Mouse (Mus musculus) forebrain, embryonic 13.5 days (tissue): Measurements from ENCODE around the gene Zfp385c. TPM values are rescaled to one million over a fixed set of nuclear protein-coding genes. Genes with fewer than 3 reads are reported as not detected.
"Not testable (repeated sequence)": the region's sequence is repeated elsewhere in the genome, so short reads cannot be mapped to it uniquely, and the experiment has no call there.

Experiments
- ATAC-seq: fragments of 200-750 bp; cut with Nextera tagmentation; 2 replicates; pipeline ENCODE4 v1.8.0; 2017
- H3K27ac ChIP-seq: fragments of 300-500 bp; sonication (generic); 2 replicates; pipeline ENCODE4 v1.5.1; 2015; ENCODE audit warnings: inconsistent platforms, mild to moderate bottlenecking, moderate library complexity
- H3K27me3 ChIP-seq: fragments of 300-500 bp; sonication (generic); 2 replicates; pipeline ENCODE4 v1.6.1; 2015; ENCODE audit warnings: mild to moderate bottlenecking, inconsistent platforms
- H3K36me3 ChIP-seq: fragments of 300-500 bp; sonication (generic); 2 replicates; pipeline ENCODE4 v1.6.1; 2015; ENCODE audit warnings: mild to moderate bottlenecking, inconsistent platforms; ENCODE audit not compliant: poor library complexity, severe bottlenecking
- H3K4me1 ChIP-seq: fragments of 300-500 bp; sonication (generic); 2 replicates; pipeline ENCODE4 v1.6.1; 2015; ENCODE audit warnings: inconsistent platforms
- H3K4me2 ChIP-seq: fragments of 300-500 bp; sonication (generic); 2 replicates; pipeline ENCODE4 v1.6.1; 2015; ENCODE audit warnings: inconsistent platforms, mild to moderate bottlenecking, moderate library complexity
- H3K4me3 ChIP-seq: fragments of 300-500 bp; sonication (generic); 2 replicates; pipeline ENCODE4 v1.5.1; 2015; ENCODE audit warnings: mild to moderate bottlenecking, inconsistent platforms
- H3K9ac ChIP-seq: fragments of 300-500 bp; sonication (generic); 2 replicates; pipeline ENCODE4 v1.6.1; 2015; ENCODE audit warnings: mild to moderate bottlenecking, inconsistent platforms
- H3K9me3 ChIP-seq: fragments of 300-500 bp; sonication (generic); replicated peaks from 2 replicates; pipeline ENCODE4 v1.6.1; 2016; ENCODE audit warnings: inconsistent platforms
- WGBS: fragments of 180-500 bp; shearing (Covaris S2); methylation state at CpG from one replicate; pipeline ENCODE4 v1.1.7; 2015; 5-methylcytosine and 5-hydroxymethylcytosine counted together
- polyA plus RNA-seq: library from polyadenylated mRNA; unstranded; fragments of >200 nt; fragmentation: Nextera tagmentation; extraction: Ambion mirVana; gene quantifications from 2 replicates; pipeline ENCODE4 v1.2.1, GENCODE M21; 2015

The Zfp385c gene
- polyA plus RNA-seq, 1 experiment from 2014 or later = 0.48 TPM

DNA sequence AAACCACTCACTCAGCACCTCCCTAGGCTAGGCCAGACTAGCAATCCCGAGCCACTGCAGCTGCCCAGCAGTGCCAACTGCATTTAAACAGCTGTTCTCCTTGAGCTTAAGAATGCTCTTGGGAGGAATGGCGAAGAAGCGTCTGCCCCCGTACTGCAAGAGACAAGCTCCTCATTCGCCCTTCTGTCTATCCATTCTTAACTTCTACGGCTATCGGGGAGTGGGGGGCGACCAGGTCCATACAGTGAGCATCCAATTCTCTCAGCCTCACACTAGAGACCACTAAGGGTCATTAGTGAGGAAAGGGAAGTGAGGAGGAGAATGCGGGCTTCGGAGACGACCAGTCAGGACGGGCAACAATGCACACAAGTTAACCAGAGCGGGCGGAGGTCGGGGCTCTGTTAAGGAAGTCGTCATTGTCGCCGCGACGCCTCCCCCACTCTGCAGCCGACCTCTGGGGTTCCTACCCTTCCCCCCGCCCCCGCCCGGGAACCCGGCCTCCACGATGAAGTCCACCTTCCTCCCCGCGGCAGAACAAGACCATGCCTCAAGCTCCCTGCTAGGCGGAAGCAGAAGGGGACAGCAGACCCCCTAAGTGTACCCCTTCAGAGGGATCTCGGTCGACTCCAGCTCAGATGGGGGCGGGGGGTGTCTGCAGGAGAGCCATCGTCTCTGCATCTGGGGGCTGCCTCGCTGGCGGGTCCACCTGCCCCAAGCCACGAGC, 73.3 kb downstream of the Zfp385c start, which contains the start of gene Nkiras2:
Nkiras2 (plus strand) TSS at position 484 of the 724 bp plus-strand sequence.
- peak within 1 kb of the TSS; percentile 90 for H3K9ac ChIP-seq
- WGBS = under 1% methylated on average over 36 of the region's 36 CpGs
- no peaks in the 10 kb centered on the region for H3K27me3 ChIP-seq
- peak within 1 kb of the TSS; percentile 85 for H3K27ac ChIP-seq
- H3K4me3 ChIP-seq = peak within 1 kb of the TSS; percentile 96
- peak; percentile 62 for ATAC-seq
- peaks cover 28% of the 10 kb centered on the region for H3K4me1 ChIP-seq
- H3K4me2 ChIP-seq = peak within 1 kb of the TSS; percentile 88
- H3K36me3 ChIP-seq = 0 out of 2 replicates have a peak, but pooled peaks cover 9% of the 10 kb centered on the region
- no peaks in the 10 kb centered on the region for H3K9me3 ChIP-seq

DNA sequence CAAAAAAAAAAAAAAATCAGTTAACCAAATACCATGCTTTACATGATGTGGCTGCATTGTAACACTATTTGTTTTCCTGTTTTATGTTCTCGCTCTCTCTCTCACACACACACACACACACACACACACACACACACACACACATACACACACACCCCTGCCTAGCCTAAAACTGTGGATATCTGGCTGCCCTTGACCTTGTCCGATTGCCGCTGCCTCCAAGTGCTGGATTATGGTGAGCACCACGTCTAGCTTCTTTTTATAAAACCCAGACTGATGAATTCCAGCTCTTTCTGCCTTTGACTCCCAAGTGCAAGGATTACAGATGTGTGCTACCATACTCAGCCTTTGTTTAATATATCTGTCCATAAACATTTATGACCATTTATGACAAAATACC, 74.8 kb downstream of the Zfp385c start:
- Histone ChIP-seq H3K36me3 (0 out of 2 replicates have a peak, but pooled peaks cover 9% of the 10 kb centered on the region), H3K4me1 (peaks cover 20% of the 10 kb centered on the region), H3K27ac (no peak overlapping the region), H3K27me3 (no peaks in the 10 kb centered on the region), H3K9me3 (no peaks in the 10 kb centered on the region), H3K4me3 (peak overlapping the region; percentile 96; the same call in 1 of the 2 replicates), H3K4me2 (peak overlapping the region; percentile 88), H3K9ac (0 out of 2 replicates have a peak overlapping the region, but pooled peaks have one; percentile 90)
- ATAC-seq = no peak
- WGBS = 95% methylated on average over 4 of the region's 4 CpGs

DNA sequence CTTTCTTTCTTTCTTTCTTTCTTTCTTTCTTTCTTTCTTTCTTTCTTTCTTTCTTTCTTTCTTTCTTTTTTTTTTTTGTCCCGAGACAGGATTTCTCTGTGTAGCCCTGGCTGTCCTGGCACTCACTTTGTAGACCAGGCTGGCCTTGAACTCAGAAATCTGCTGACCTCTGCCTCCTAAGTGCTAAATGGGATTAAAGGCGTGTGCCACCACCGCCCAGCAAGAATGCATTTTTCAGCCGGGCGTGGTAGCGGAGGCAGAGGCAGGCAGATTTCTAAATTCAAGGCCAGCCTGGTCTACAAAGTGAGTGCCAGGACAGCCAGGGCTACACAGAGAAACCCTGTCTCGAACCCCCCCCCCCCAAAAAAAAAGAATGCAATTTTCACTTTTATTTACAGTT, 75.4 kb downstream of the Zfp385c start:
- not testable (repeated sequence) for ATAC-seq, H3K27me3 ChIP-seq, H3K27ac ChIP-seq, H3K9me3 ChIP-seq, H3K9ac ChIP-seq, H3K4me3 ChIP-seq, H3K4me2 ChIP-seq
- Histone ChIP-seq H3K36me3 (0 out of 2 replicates have a peak, but pooled peaks cover 11% of the 10 kb centered on the region), H3K4me1 (peaks cover 20% of the 10 kb centered on the region)
- 89% methylated on average over 7 of the region's 7 CpGs for WGBS

DNA sequence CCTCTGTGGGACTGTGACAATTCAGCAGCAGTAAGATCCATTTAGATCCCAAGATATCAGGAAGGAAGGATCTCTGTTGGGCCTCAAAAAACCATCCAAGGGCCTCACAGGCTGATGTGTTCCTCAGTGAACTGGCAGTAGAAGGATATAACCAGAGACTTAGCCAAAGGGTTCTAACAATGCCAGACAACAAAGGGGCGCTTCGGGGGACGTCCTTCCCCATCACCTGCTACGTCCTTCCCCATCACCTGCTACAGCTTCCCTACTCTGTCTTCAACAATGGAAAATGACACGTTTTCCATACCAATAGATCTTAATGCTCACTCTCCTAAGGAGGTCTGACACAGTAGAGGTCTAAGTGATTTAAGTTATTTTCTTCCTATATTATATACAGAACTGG, 75.9 kb downstream of the Zfp385c start:
- Histone ChIP-seq H3K27me3 (no peaks in the 10 kb centered on the region), H3K9me3 (no peaks in the 10 kb centered on the region), H3K9ac (no peak overlapping the region), H3K4me1 (peaks cover 20% of the 10 kb centered on the region), H3K27ac (no peak overlapping the region), H3K4me2 (no peak overlapping the region), H3K36me3 (0 out of 2 replicates have a peak, but pooled peaks cover 15% of the 10 kb centered on the region), H3K4me3 (no peak overlapping the region)
- 88% methylated on average over 5 of the region's 5 CpGs for WGBS
- ATAC-seq = no peak

DNA sequence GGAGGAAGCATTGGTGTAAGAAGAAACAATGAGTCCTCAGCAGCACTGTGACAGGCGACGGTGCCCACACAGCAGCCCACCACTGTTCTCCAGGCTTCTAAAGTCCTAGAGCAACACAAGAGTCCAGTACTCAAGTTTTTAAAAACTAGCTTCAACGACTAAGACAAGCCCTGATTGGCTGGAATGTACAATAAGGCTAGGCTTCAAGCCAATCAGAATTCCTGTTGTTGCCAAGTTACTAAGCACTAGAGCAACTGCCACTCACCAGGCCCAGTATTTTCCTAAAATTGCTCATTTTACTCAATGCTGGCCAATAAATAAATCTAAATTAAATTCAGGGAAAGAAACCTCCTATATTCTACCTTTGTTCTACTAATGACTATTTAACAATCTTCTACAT, 79.0 kb downstream of the Zfp385c start:
- Histone ChIP-seq H3K4me1 (peaks cover 13% of the 10 kb centered on the region), H3K9ac (no peak overlapping the region), H3K27me3 (no peaks in the 10 kb centered on the region), H3K4me3 (no peak overlapping the region), H3K9me3 (no peaks in the 10 kb centered on the region), H3K4me2 (no peak overlapping the region), H3K27ac (no peak overlapping the region), H3K36me3 (peaks cover 20% of the 10 kb centered on the region)
- 90% methylated on average over 3 of the region's 3 CpGs for WGBS
- ATAC-seq = no peak

DNA sequence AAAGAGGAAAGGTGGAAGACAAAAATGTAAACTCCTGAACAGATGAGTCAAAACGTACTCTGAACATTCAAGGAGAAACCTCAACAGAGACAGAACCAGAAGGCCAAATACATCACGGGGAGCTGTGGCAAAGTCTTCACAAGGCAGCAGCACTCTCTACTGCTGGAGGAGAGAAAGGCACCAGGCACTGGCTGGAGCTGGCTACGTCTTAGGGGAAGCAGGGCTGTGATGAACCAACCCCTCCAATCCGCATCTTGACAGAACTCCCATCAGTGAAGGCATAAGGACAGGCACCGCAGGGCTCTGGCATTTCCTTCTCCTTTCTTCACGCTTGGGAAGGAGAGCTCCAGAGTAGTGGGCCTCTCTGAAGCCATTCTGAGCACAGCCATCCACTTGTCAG, 80.6 kb downstream of the Zfp385c start:
- H3K27ac ChIP-seq = no peak overlapping the region
- H3K4me3 ChIP-seq = no peak overlapping the region
- 89% methylated on average over 6 of the region's 6 CpGs for WGBS
- H3K9ac ChIP-seq = no peak overlapping the region
- H3K4me1 ChIP-seq = peaks cover 6% of the 10 kb centered on the region; the same call in 1 of the 2 replicates
- peaks cover 23% of the 10 kb centered on the region for H3K36me3 ChIP-seq
- no peak overlapping the region for H3K4me2 ChIP-seq
- no peaks in the 10 kb centered on the region for H3K9me3 ChIP-seq
- no peaks in the 10 kb centered on the region for H3K27me3 ChIP-seq
- ATAC-seq = no peak

DNA sequence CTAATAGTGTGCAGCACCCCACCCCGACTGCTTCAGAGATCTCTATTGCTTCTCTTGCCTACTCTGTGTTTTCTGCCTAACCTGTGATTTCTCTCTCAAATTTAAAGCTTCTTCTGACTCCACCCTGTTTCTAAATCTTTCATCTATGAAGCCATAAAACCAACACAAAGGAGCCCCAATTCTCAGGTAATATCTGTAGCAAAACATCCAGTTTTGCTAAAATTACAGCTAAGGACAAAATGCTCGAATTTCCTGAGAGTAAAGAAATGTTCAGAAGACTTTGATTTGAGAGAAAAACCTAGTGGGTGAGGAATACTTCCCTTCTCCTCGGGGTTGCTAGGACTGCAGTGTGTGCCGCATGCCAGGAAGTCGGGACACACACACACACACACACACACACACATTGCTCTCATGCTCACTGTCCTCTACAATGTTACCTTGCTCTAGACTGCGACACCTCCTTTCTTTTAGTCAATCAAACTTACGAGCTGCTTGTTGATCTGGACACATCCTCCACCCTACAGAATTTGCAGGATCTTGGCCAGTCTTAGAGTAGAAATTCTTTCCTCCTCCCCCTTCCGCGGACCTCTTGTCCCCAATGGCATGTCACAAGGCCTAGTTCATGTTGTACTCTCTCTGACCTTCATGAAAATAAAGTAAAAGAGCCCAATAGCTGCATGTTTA, 82.1 kb downstream of the Zfp385c start:
- 88% methylated on average over 9 of the region's 9 CpGs for WGBS

DNA sequence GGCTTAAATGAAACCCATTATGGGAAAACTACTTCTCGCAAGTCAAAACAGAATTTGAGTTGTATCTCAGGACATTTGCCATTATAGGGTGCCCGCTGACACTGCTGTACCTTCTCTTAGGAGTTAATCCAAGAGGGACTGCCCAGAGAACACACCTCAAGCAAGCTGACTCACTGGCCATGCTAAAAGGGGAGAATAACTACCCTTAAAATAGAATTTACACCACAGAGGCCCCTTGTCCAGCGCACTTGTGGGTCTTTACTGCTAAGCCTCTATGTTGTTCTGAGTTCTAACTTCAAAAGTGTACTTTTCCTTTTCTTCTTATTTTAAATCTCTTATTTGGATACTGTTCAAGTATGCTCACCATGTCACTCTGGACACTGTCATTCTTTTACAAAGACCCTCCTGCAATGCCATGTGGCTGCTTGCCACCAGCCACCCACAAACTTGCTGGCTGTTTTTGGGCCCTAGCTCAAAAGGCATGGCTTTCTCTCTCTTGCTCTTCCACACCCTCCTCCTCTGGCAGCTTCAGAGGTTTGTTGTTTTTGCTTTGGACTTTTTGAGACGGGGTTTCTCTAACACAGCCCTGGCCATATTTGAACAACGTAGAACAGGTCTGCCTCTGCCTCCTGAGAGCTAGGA, 82.8 kb downstream of the Zfp385c start:
- Histone ChIP-seq H3K4me3 (no peak overlapping the region), H3K9me3 (no peaks in the 10 kb centered on the region), H3K27ac (no peak overlapping the region), H3K4me2 (no peak overlapping the region), H3K27me3 (no peaks in the 10 kb centered on the region), H3K9ac (no peak overlapping the region), H3K36me3 (peaks cover 14% of the 10 kb centered on the region), H3K4me1 (peaks cover 17% of the 10 kb centered on the region)
- ATAC-seq = no peak
- WGBS = 91% methylated on average over 5 of the region's 5 CpGs

More for the DNA sequence above, 82.1 kb downstream of the Zfp385c start:
- Histone ChIP-seq H3K36me3 (peaks cover 14% of the 10 kb centered on the region), H3K9me3 (no peaks in the 10 kb centered on the region), H3K27ac (no peak overlapping the region), H3K4me1 (peaks cover 14% of the 10 kb centered on the region), H3K4me3 (no peak overlapping the region), H3K4me2 (no peak overlapping the region), H3K27me3 (no peaks in the 10 kb centered on the region), H3K9ac (no peak overlapping the region)
- ATAC-seq = no peak

DNA sequence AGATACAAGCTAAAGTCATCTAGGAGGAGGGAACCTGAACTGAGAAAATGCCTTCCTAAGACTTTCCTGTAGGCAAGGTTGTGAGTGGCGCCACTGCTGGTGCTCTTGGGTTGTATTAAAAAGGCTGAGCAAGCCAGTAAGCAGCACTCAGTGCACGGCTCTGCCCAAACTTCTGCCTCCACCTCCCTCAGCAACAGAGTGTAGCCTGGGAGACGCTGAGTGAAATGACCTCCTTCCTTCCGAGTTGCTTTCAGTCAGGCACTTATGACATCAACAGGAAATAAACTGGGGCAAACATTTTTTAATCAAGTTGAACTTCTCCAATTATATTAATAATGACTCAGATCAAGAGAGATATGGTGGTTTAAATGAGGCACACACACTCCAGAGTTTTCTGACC, 83.5 kb downstream of the Zfp385c start:
- 85% methylated on average over 4 of the region's 4 CpGs for WGBS
- Histone ChIP-seq H3K27ac (no peak overlapping the region), H3K27me3 (no peaks in the 10 kb centered on the region), H3K4me2 (no peak overlapping the region), H3K36me3 (peaks cover 14% of the 10 kb centered on the region), H3K4me1 (peaks cover 24% of the 10 kb centered on the region), H3K9me3 (no peaks in the 10 kb centered on the region), H3K9ac (no peak overlapping the region), H3K4me3 (no peak overlapping the region)
- no peak for ATAC-seq

DNA sequence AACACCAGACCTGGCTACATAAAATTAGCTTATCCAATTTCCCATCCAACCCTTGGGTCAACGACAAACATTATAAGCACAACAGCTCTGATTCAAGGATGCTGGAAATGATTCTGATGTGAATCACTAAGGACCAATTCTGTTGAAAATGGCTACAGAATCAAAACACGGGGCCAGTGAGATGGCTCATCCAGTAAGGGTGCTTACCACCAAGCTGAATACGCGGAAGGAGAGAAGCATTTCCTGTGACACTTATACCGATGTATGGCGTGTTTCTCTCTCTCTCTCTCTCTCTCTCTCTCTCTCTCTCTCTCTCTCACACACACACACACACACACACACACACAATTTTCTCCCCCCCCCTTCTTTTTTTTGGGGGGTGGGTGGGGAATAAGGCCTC, 85.1 kb downstream of the Zfp385c start:
- Histone ChIP-seq H3K27me3 (no peaks in the 10 kb centered on the region), H3K9ac (no peak overlapping the region), H3K4me1 (peaks cover 27% of the 10 kb centered on the region), H3K27ac (no peak overlapping the region), H3K4me2 (no peak overlapping the region), H3K9me3 (no peaks in the 10 kb centered on the region), H3K36me3 (peaks cover 17% of the 10 kb centered on the region), H3K4me3 (no peak overlapping the region)
- WGBS = 98% methylated on average over 6 of the region's 6 CpGs
- ATAC-seq = no peak

DNA sequence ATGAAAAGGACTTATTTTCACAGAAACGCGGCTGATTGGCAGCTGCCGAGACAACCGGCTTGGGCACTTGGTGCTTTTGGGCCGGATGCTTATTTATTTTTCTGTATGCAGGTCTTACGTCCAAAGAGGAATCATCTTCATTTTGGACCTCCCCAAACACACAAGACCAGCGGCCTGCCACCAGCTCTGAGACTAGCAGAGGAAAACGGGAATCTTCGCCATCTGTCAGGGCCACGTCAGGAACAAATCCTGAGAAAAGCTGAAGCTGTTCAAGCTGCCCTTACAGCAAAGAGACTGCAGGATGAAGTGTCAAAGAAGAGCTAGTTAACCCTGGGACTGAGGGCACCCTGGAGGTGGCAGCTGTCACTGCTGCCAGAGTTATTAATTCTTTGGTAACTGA, 86.8 kb downstream of the Zfp385c start:
- peak overlapping the region; percentile 40; the same call in 1 of the 2 replicates for H3K27ac ChIP-seq
- no peak for ATAC-seq
- H3K4me1 ChIP-seq = peaks cover 26% of the 10 kb centered on the region
- WGBS = 85% methylated on average over 10 of the region's 10 CpGs
- H3K9ac ChIP-seq = peak overlapping the region; percentile 26; the same call in 1 of the 2 replicates
- no peaks in the 10 kb centered on the region for H3K9me3 ChIP-seq
- no peaks in the 10 kb centered on the region for H3K27me3 ChIP-seq
- no peak overlapping the region for H3K4me2 ChIP-seq
- no peak overlapping the region for H3K4me3 ChIP-seq
- peaks cover 24% of the 10 kb centered on the region for H3K36me3 ChIP-seq
